Mouse (Mus musculus) CH12.LX (cell line): ENCODE results near the gene Tmem37. TPM values are rescaled to one million over a fixed set of nuclear protein-coding genes. Genes with fewer than 3 reads are reported as not detected.

Experiments used
- DNase-seq: peaks from one replicate; pipeline ENCODE4 v3.0.0-alpha.2; 2013; ENCODE audit errors: extremely low read depth
- H3K27ac ChIP-seq: 2 replicates; pipeline ENCODE4 v1.5.1; 2012; ENCODE audit warnings: low read depth, mild to moderate bottlenecking, control low read depth, moderate library complexity; ENCODE audit not compliant: insufficient read depth
- H3K27me3 ChIP-seq: replicated peaks from 2 replicates; pipeline ENCODE3; 2012; ENCODE audit warnings: inconsistent platforms
- H3K36me3 ChIP-seq, 2 experiments: replicated peaks in 1 of 2; 2 replicates each; pipeline versions ENCODE3 to v1.6.1; 2012; ENCODE audit warnings: inconsistent platforms in 1 of 2, low read length in 1 of 2, mild to moderate bottlenecking in 1 of 2, mixed read lengths in 1 of 2, moderate library complexity in 1 of 2; ENCODE audit not compliant: control insufficient read depth in 1 of 2, insufficient read depth in 1 of 2
- H3K4me1 ChIP-seq, 2 experiments: 2 replicates each; pipeline ENCODE4 v1.6.1; 2012; ENCODE audit warnings: inconsistent platforms in 1 of 2, moderate library complexity in 1 of 2; ENCODE audit not compliant: insufficient read depth in 2 of 2, control insufficient read depth in 1 of 2
- H3K4me2 ChIP-seq: 2 replicates; pipeline ENCODE4 v1.6.1; 2012; ENCODE audit warnings: low read depth, mild to moderate bottlenecking, control low read depth; ENCODE audit not compliant: poor library complexity, insufficient read depth, severe bottlenecking
- H3K4me3 ChIP-seq, 3 experiments: fragments of 150-350 bp in 1 of 3; sonication (generic) in 1 of 3; replicated peaks in 1 of 3; 2 replicates each; pipeline versions ENCODE3 to v1.5.1; 2011 to 2012; ENCODE audit warnings: low read depth in 2 of 3, low read length in 2 of 3, mild to moderate bottlenecking in 2 of 3, moderate library complexity in 2 of 3, control low read depth in 1 of 3, improper control_type of control experiment in 1 of 3, inconsistent platforms in 1 of 3, mixed read lengths in 1 of 3; ENCODE audit not compliant: poor library complexity in 1 of 3
- H3K79me2 ChIP-seq: replicated peaks from 2 replicates; pipeline ENCODE4 v1.6.1; 2012; ENCODE audit warnings: mild to moderate bottlenecking, moderate library complexity; ENCODE audit not compliant: control insufficient read depth, poor library complexity, insufficient read depth, severe bottlenecking; ENCODE audit errors: extremely low read depth
- H3K9ac ChIP-seq: 2 replicates; pipeline ENCODE4 v1.6.1; 2012; ENCODE audit warnings: low read depth, mild to moderate bottlenecking, control low read depth, moderate library complexity; ENCODE audit not compliant: insufficient read depth
- H3K9me3 ChIP-seq: replicated peaks from 2 replicates; pipeline ENCODE3; 2012; ENCODE audit warnings: low read length, inconsistent platforms, mixed read lengths
- CHD1 ChIP-seq: IDR thresholded peaks from 2 replicates; pipeline ENCODE4 v1.6.1; 2012; ENCODE audit warnings: low read depth, low read length, improper control_type of control experiment, inconsistent platforms
- ELF1 ChIP-seq: IDR thresholded peaks from 2 replicates; pipeline ENCODE4 v1.6.1; 2014; ENCODE audit warnings: low read depth, mild to moderate bottlenecking, inconsistent platforms, low read length, improper control_type of control experiment
- EP300 ChIP-seq: IDR thresholded peaks from 2 replicates; pipeline ENCODE4 v1.6.1; 2011; ENCODE audit warnings: low read length, improper control_type of control experiment
- ETS1 ChIP-seq: conservative IDR thresholded peaks from 2 replicates; pipeline ENCODE4 v1.6.1; 2012; ENCODE audit warnings: low read depth, mild to moderate bottlenecking, inconsistent platforms, low read length, improper control_type of control experiment, moderate library complexity
- HCFC1 ChIP-seq: IDR thresholded peaks from 2 replicates; pipeline ENCODE4 v1.6.1; 2012; ENCODE audit warnings: low read depth, mild to moderate bottlenecking, inconsistent platforms, low read length, improper control_type of control experiment
- MAX ChIP-seq: IDR thresholded peaks from 2 replicates; pipeline ENCODE4 v1.6.1; 2011; ENCODE audit warnings: low read length, improper control_type of control experiment
- MEF2A ChIP-seq: IDR thresholded peaks from 2 replicates; pipeline ENCODE4 v1.6.1; 2014; ENCODE audit warnings: low read depth, mild to moderate bottlenecking, inconsistent platforms, low read length, improper control_type of control experiment, borderline replicate concordance
- NELFE ChIP-seq: IDR thresholded peaks from 2 replicates; pipeline ENCODE4 v1.6.1; 2011; ENCODE audit warnings: low read depth, low read length, improper control_type of control experiment
- POLR2A ChIP-seq: IDR thresholded peaks from 2 replicates; pipeline ENCODE4 v1.6.1; 2011; ENCODE audit warnings: low read depth, mild to moderate bottlenecking, improper control_type of control experiment, low read length
- RAD21 ChIP-seq: IDR thresholded peaks from 2 replicates; pipeline ENCODE4 v1.6.1; 2011; ENCODE audit warnings: low read depth, mild to moderate bottlenecking, low read length, improper control_type of control experiment, moderate library complexity
- RCOR1 ChIP-seq: conservative IDR thresholded peaks from 2 replicates; pipeline ENCODE4 v1.6.1; 2012; ENCODE audit warnings: low read depth, mild to moderate bottlenecking, inconsistent platforms, low read length, improper control_type of control experiment
- SIN3A ChIP-seq: IDR thresholded peaks from 2 replicates; pipeline ENCODE4 v1.6.1; 2012; ENCODE audit warnings: low read length, improper control_type of control experiment, inconsistent platforms
- SMC3 ChIP-seq: IDR thresholded peaks from 2 replicates; pipeline ENCODE4 v1.6.1; 2011; ENCODE audit warnings: low read depth, low read length, improper control_type of control experiment
- TBP ChIP-seq: conservative IDR thresholded peaks from 2 replicates; pipeline ENCODE4 v1.6.1; 2011; ENCODE audit warnings: low read depth, low read length, improper control_type of control experiment
- UBTF ChIP-seq: IDR thresholded peaks from 2 replicates; pipeline ENCODE4 v1.6.1; 2012; ENCODE audit warnings: low read depth, mild to moderate bottlenecking, inconsistent platforms, low read length, improper control_type of control experiment, moderate library complexity
- USF1 ChIP-seq: IDR thresholded peaks from 2 replicates; pipeline ENCODE4 v1.6.1; 2014; ENCODE audit warnings: low read depth, mild to moderate bottlenecking, inconsistent platforms, low read length, improper control_type of control experiment
- ZKSCAN1 ChIP-seq: IDR thresholded peaks from 2 replicates; pipeline ENCODE4 v1.6.1; 2012; ENCODE audit warnings: low read depth, inconsistent platforms, low read length, improper control_type of control experiment, borderline replicate concordance
- ZNF384 ChIP-seq: IDR thresholded peaks from 2 replicates; pipeline ENCODE4 v1.6.1; 2012; ENCODE audit warnings: low read depth, low read length, improper control_type of control experiment, inconsistent platforms
- dilution Hi-C: fragments of 300-500 bp; cut with MboI; formaldehyde crosslinking; loops from 2 replicates; pipeline ENCODE4 v1.14.3; 2020; ENCODE audit warnings: low sequenced_read_pairs; ENCODE audit not compliant: extremely low pct_unique_long_range_greater_than_20kb, extremely low pct_ligation_motif_present
- in situ Hi-C: fragments of 300-500 bp; cut with MboI; formaldehyde crosslinking; loops from 3 replicates; pipeline ENCODE4 v1.14.3; 2019; ENCODE audit warnings: low sequenced_read_pairs, low pct_ligation_motif_present, low pct_unique_long_range_greater_than_20kb, mixed read lengths
- polyA plus RNA-seq: library from polyadenylated mRNA; unstranded; fragments of >175 nt; gene quantifications from 2 replicates; pipeline ENCODE4 v1.2.1, GENCODE M21; 2012; ENCODE audit warnings: low read depth; ENCODE audit not compliant: insufficient read length
- total RNA-seq, 2 experiments: library from RNA; depleted of rRNA; stranded (reverse); fragments of 300-350 nt in 1 of 2; fragments of >200 nt in 1 of 2; gene quantifications; 2 replicates each; pipeline ENCODE4 v1.2.3; 2012 to 2014

The Tmem37 gene
- total and polyA plus RNA-seq, 3 experiments, result not detected

- dilution Hi-C loops (no loop called here), in situ Hi-C loops (no loop called here)
- peaks cover 0 to 17% of the 10 kb centered on the region in 2 experiments; a peak in 2 of 4 replicates for H3K4me1 ChIP-seq
- no peak overlapping the region for H3K9ac ChIP-seq
- no peaks in the 10 kb centered on the region for H3K27me3 ChIP-seq
- TF ChIP-seq ZKSCAN1 (no peak), SMC3 (no peak), RCOR1 (no peak)
- no peaks in the 10 kb centered on the region for H3K79me2 ChIP-seq
- H3K36me3 ChIP-seq, result no peaks in the 10 kb centered on the region
- H3K27ac ChIP-seq, result no peak overlapping the region
- no peaks in the 10 kb centered on the region for H3K9me3 ChIP-seq
- H3K4me3 ChIP-seq, result no peak overlapping the region
- DNase-seq, result peak; percentile 22
- H3K4me2 ChIP-seq, result no peak overlapping the region
Measured at GRCm38 (mm10) chr1:120051070-120051469, 22.8 kb downstream of the Tmem37 start.

- Histone ChIP-seq H3K27me3 (no peaks in the 10 kb centered on the region), H3K79me2 (no peaks in the 10 kb centered on the region), H3K4me3 (no peak overlapping the region), H3K9ac (no peak overlapping the region), H3K9me3 (no peaks in the 10 kb centered on the region), H3K4me2 (no peak overlapping the region), H3K27ac (no peak overlapping the region), H3K4me1 (peaks cover 3 to 6% of the 10 kb centered on the region in 2 experiments; a peak in 2 of 4 replicates), H3K36me3 (no peaks in the 10 kb centered on the region)
- in situ Hi-C loops (no loop called here), dilution Hi-C loops (no loop called here)
- DNase-seq, result no peak
- no peak for TF ChIP-seq RAD21
- TF ChIP-seq MEF2A, result no peak
- TF ChIP-seq CHD1, result no peak
- TF ChIP-seq NELFE, result no peak
Measured at GRCm38 (mm10) chr1:120047325-120047724, 26.5 kb downstream of the Tmem37 start.

- no peak for DNase-seq
- Histone ChIP-seq H3K9ac (no peak overlapping the region), H3K4me1 (peaks cover 0 to 3% of the 10 kb centered on the region in 2 experiments; a peak in 1 of 4 replicates), H3K79me2 (no peaks in the 10 kb centered on the region), H3K9me3 (no peaks in the 10 kb centered on the region), H3K27ac (no peak overlapping the region), H3K4me3 (no peak overlapping the region), H3K4me2 (no peak overlapping the region), H3K27me3 (no peaks in the 10 kb centered on the region), H3K36me3 (no peaks in the 10 kb centered on the region)
- in situ Hi-C loops, result no loop called here
- dilution Hi-C loops, result no loop called here
- TF ChIP-seq HCFC1, result no peak
- no peak for TF ChIP-seq CHD1
- TF ChIP-seq POLR2A, result no peak
- no peak for TF ChIP-seq SIN3A
- TF ChIP-seq ZNF384, result no peak
- TF ChIP-seq ETS1, result no peak
- TF ChIP-seq USF1, result no peak
- no peak for TF ChIP-seq ELF1
- TF ChIP-seq UBTF, result no peak
- TF ChIP-seq MAX, result no peak
- no peak for TF ChIP-seq EP300
- no peak for TF ChIP-seq RAD21
- no peak for TF ChIP-seq TBP
Measured at GRCm38 (mm10) chr1:120044584-120044983, 29.3 kb downstream of the Tmem37 start.
